Mouse (Mus musculus) heart, adult 2 months (tissue): ENCODE measurements around the gene Slc1a4.

ENCODE experiments used
- CTCF ChIP-seq: fragments of 200-600 bp; IDR thresholded peaks from 2 replicates; pipeline ENCODE4 v1.8.1; 2022; ENCODE audit warnings: antibody characterized with exemption, mild to moderate bottlenecking, moderate library complexity
- POLR2A ChIP-seq: fragments of 200-500 bp; IDR thresholded peaks from 2 replicates; pipeline ENCODE4 v1.6.1; 2011; ENCODE audit warnings: mild to moderate bottlenecking, low read depth, low read length, control low read depth; ENCODE audit not compliant: insufficient read depth

GRCm38 (mm10) chr11:20320661-20321060 is 11.9 kb downstream of the Slc1a4 start:
- TF ChIP-seq POLR2A, result no peak
- no peak for TF ChIP-seq CTCF
